ENCODE assay signal across 8 mouse cellular contexts in the genomic region with DNA sequence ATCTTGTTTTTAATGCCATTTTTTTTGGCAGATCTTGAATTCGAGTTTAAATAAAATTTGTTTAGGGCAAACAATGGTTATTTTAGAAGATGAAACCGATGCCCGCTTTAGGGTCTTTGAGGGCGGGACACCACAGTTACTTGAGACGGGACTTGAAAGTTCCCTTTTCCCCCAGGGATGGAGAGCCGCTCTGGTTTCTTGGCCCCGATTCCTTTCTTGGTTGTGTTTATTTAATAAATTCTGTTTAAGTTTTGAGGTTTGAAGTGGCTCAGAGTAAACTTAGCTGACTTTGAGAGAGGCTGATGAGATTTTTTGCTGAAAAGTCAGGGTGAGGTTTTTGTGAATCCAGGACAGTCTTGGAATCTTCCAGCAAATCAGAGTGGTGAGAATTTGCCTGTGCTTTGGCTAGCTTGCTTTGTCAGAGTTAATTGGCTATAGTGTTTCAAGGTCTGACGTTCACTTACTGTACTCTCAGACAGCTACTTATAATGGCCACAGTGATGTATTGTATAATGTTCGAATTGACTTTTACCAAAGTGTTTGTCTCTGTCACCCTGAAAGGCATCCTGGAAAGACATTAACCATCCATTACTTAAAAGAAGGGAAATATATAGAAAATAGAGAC. TPM values are rescaled to one million over a fixed set of nuclear protein-coding genes. Genes with fewer than 3 reads are reported as not detected.
DNase-seq lines count a peak whose midpoint lies in the region; ATAC-seq lines count a peak whose summit lies in the region.

No protein-coding gene starts in this region.

- no peak for ATAC-seq in heart, embryonic 16.5 days (replicated peaks; ENCODE audit: extremely low read depth, insufficient read depth, low FRiP score)
- no peak for ATAC-seq in hindbrain, embryonic 13.5 days (ENCODE audit: low FRiP score)
- no peak for ATAC-seq in midbrain, embryonic 13.5 days
- ATAC-seq in erythroid progenitor cell, adult 5-6 weeks (replicated peaks; ENCODE audit: low FRiP score, poor library complexity, severe bottlenecking): no peak

- H3K27ac ChIP-seq in heart, embryonic 16.5 days (ENCODE audit: low read length): no peak overlapping the region
- no peak overlapping the region for H3K27ac ChIP-seq in hindbrain, embryonic 13.5 days
- peak overlapping the region; percentile 64; the same call in 1 of the 2 replicates for H3K27ac ChIP-seq in midbrain, embryonic 13.5 days

- intact Hi-C loops in heart, postnatal 36 days (cut with DNase I): loop anchor here (1.0 to 5.0 kb wide), 5 partner anchors 41 to 182 kb away; no protein-coding TSS in a partner anchor

- peak overlapping the region; percentile 84 for H3K4me3 ChIP-seq in heart, embryonic 16.5 days (ENCODE audit: low read length)
- H3K4me3 ChIP-seq in hindbrain, embryonic 13.5 days: peak overlapping the region; percentile 72
- H3K4me3 ChIP-seq in midbrain, embryonic 13.5 days (replicated peaks): peak overlapping the region; percentile 71

- H3K36me3 ChIP-seq in heart, embryonic 16.5 days (ENCODE audit: control insufficient read depth, insufficient read depth): no peaks in the 10 kb centered on the region
- H3K36me3 ChIP-seq in hindbrain, embryonic 13.5 days: no peaks in the 10 kb centered on the region
- H3K36me3 ChIP-seq in midbrain, embryonic 13.5 days: no peaks in the 10 kb centered on the region

- no peaks in the 10 kb centered on the region for H3K9me3 ChIP-seq in heart, embryonic 16.5 days (replicated peaks; ENCODE audit: control insufficient read depth, low read length)
- H3K9me3 ChIP-seq in hindbrain, embryonic 13.5 days: no peaks in the 10 kb centered on the region
- H3K9me3 ChIP-seq in midbrain, embryonic 13.5 days: no peaks in the 10 kb centered on the region

- peak overlapping the region; percentile 89 for H3K9ac ChIP-seq in heart, embryonic 16.5 days (ENCODE audit: low read length)
- H3K9ac ChIP-seq in hindbrain, embryonic 13.5 days: peak overlapping the region; percentile 77
- H3K9ac ChIP-seq in midbrain, embryonic 13.5 days (replicated peaks): peak overlapping the region; percentile 77

- peaks cover 6% of the 10 kb centered on the region; the same call in 1 of the 2 replicates for H3K27me3 ChIP-seq in heart, embryonic 16.5 days (ENCODE audit: control insufficient read depth, insufficient read depth, low read length)
- H3K27me3 ChIP-seq in hindbrain, embryonic 13.5 days: peaks cover 16% of the 10 kb centered on the region
- H3K27me3 ChIP-seq in midbrain, embryonic 13.5 days: peaks cover 20% of the 10 kb centered on the region

- peaks cover 8% of the 10 kb centered on the region for H3K4me1 ChIP-seq in heart, embryonic 16.5 days (ENCODE audit: control insufficient read depth, insufficient read depth, low read length)
- peaks cover 29% of the 10 kb centered on the region for H3K4me1 ChIP-seq in hindbrain, embryonic 13.5 days (replicated peaks)
- H3K4me1 ChIP-seq in midbrain, embryonic 13.5 days (replicated peaks): peaks cover 19% of the 10 kb centered on the region

- no peak for DNase-seq in heart, postnatal 36 days
- DNase-seq in Muller cell, postnatal 12 days (ENCODE audit: inconsistent ontology term): peak; percentile 37
- DNase-seq in yolk sac, embryonic 10.5 days (ENCODE audit: low spot score): no peak
- DNase-seq in right cerebral cortex, postnatal 14 days: no peak

- H3K4me2 ChIP-seq in heart, embryonic 16.5 days (ENCODE audit: low read depth, low read length): peak overlapping the region; percentile 86
- H3K4me2 ChIP-seq in hindbrain, embryonic 13.5 days: peak overlapping the region; percentile 99
- H3K4me2 ChIP-seq in midbrain, embryonic 13.5 days (replicated peaks): peak overlapping the region; percentile 97

- 10% methylated on average over 9 of the region's 9 CpGs for WGBS in heart, embryonic 16.5 days
- WGBS in hindbrain, embryonic 13.5 days: 10% methylated on average over 9 of the region's 9 CpGs
- WGBS in midbrain, embryonic 13.5 days: 11% methylated on average over 9 of the region's 9 CpGs

RNA-seq across cellular contexts. Expression of a gene that starts 1.3 kb away (rescaled TPM):
- polyA plus RNA-seq in heart, embryonic 16.5 days (2015; fragmentation: Nextera tagmentation; extraction: Ambion mirVana): 14.9 and 15.1 TPM in 2 replicates
- 10 to 100 TPM; 65.4 to 82.1 TPM for total RNA-seq in heart, postnatal 36 days (2021)
- polyA plus RNA-seq in hindbrain, embryonic 13.5 days (2015; fragmentation: Nextera tagmentation; extraction: Ambion mirVana): 26.6 and 27.8 TPM in 2 replicates
- 42.9 and 43.5 TPM in 2 replicates for polyA plus RNA-seq in midbrain, embryonic 13.5 days (2015; fragmentation: Nextera tagmentation; extraction: Ambion mirVana)
- 4.7 and 8.4 TPM in 2 replicates for total RNA-seq in erythroid progenitor cell, adult 5-6 weeks (2015; ENCODE audit: low replicate concordance)
- total RNA-seq in erythroid progenitor cell, adult 5-6 weeks (2017; ENCODE audit: low replicate concordance): 2.2 and 7.9 TPM in 2 replicates
